Mouse (Mus musculus) embryonic facial prominence, embryonic 14.5 days (tissue): ENCODE measurements at regions not wholly inside any gene's neighbourhood (a gene's known extent, or its start where the extent isn't known, plus 50 kb on each side); places are given as distances from the start of the nearest gene placed in this dataset.

Experiments used
- ATAC-seq: fragments of 200-750 bp; cut with Nextera tagmentation; 2 replicates; pipeline ENCODE4 v1.8.0; 2017; ENCODE audit warnings: low read depth, moderate number of reproducible peaks, moderate TSS enrichment
- DNase-seq: peaks from one replicate; pipeline ENCODE4 v3.0.0-alpha.2; 2015; ENCODE audit warnings: low spot score
- H3K27ac ChIP-seq: fragments of 300-500 bp; sonication (generic); replicated peaks from 2 replicates; pipeline ENCODE4 v1.5.1; 2014; ENCODE audit warnings: low read depth, mild to moderate bottlenecking, low read length, moderate library complexity
- H3K27me3 ChIP-seq: fragments of 300-500 bp; sonication (generic); replicated peaks from 2 replicates; pipeline ENCODE4 v1.6.1; 2014; ENCODE audit warnings: low read length; ENCODE audit not compliant: control insufficient read depth, insufficient read depth
- H3K36me3 ChIP-seq: fragments of 300-500 bp; sonication (generic); 2 replicates; pipeline ENCODE4 v1.6.1; 2014; ENCODE audit warnings: low read length, mixed read lengths; ENCODE audit not compliant: control insufficient read depth, insufficient read depth
- H3K4me1 ChIP-seq: fragments of 300-500 bp; sonication (generic); 2 replicates; pipeline ENCODE4 v1.6.1; 2014; ENCODE audit warnings: antibody characterized with exemption, low read length; ENCODE audit not compliant: control insufficient read depth, insufficient read depth
- H3K4me2 ChIP-seq: fragments of 300-500 bp; sonication (generic); 2 replicates; pipeline ENCODE4 v1.6.1; 2014; ENCODE audit warnings: low read depth, mild to moderate bottlenecking, low read length, moderate library complexity, mixed read lengths
- H3K4me3 ChIP-seq: fragments of 300-500 bp; sonication (generic); 2 replicates; pipeline ENCODE4 v1.5.1; 2014; ENCODE audit warnings: low read depth, mild to moderate bottlenecking, low read length
- H3K9ac ChIP-seq: fragments of 300-500 bp; sonication (generic); 2 replicates; pipeline ENCODE4 v1.6.1; 2014; ENCODE audit warnings: low read depth, mild to moderate bottlenecking, low read length, moderate library complexity, mixed read lengths
- H3K9me3 ChIP-seq: fragments of 300-500 bp; sonication (generic); 2 replicates; pipeline ENCODE4 v1.6.1; 2016; ENCODE audit warnings: low read length; ENCODE audit not compliant: control insufficient read depth
- WGBS: fragments of 180-500 bp; shearing (Covaris S2); extraction: QIAGEN DNeasy Blood & Tissue Kit; methylation state at CpG from one replicate; pipeline ENCODE4 v1.1.7; 2014; 5-methylcytosine and 5-hydroxymethylcytosine counted together

DNA sequence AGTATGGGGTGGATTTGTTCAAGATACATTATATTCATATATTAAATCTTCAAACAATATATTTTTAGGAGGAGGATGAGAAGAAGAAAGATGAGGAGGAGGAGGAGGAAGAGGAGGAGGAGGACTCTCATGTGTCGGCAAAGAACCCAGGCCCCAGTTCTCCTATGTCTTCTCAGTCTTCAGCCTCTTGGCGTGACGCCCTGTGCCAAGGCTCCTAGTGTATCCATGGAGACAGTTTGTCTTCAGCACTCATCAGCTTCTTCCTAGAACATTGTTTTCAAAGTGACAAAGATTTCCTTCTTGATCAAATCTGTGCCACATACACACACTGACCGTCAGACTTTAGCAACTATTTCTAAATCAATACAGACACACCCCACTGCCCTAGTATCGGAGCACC is 156.4 kb upstream of the Tox3 start:
- Histone ChIP-seq H3K36me3 (no peaks in the 10 kb centered on the region), H3K4me3 (no peak overlapping the region), H3K4me2 (no peak overlapping the region), H3K27me3 (no peaks in the 10 kb centered on the region), H3K27ac (no peak overlapping the region), H3K4me1 (no peaks in the 10 kb centered on the region), H3K9ac (no peak overlapping the region), H3K9me3 (no peaks in the 10 kb centered on the region)
- 77% methylated on average over 5 of the region's 5 CpGs for WGBS
- ATAC-seq, result no peak
- no peak for DNase-seq

- no peaks in the 10 kb centered on the region for H3K4me1 ChIP-seq
- H3K4me2 ChIP-seq, result no peak overlapping the region
- WGBS, result 36% methylated on average over 2 of the region's 2 CpGs
- ATAC-seq (no peak), DNase-seq (no peak)
- no peak overlapping the region for H3K9ac ChIP-seq
- H3K4me3 ChIP-seq, result no peak overlapping the region
- no peaks in the 10 kb centered on the region for H3K9me3 ChIP-seq
- H3K27me3 ChIP-seq, result no peaks in the 10 kb centered on the region
- H3K36me3 ChIP-seq, result no peaks in the 10 kb centered on the region
- H3K27ac ChIP-seq, result no peak overlapping the region
Measured at GRCm38 (mm10) chr8:90503306-90503705, 155.2 kb upstream of the Tox3 start.

- DNase-seq (no peak), ATAC-seq (no peak)
- Histone ChIP-seq H3K4me3 (no peak overlapping the region), H3K4me2 (no peak overlapping the region), H3K4me1 (no peaks in the 10 kb centered on the region), H3K9ac (no peak overlapping the region), H3K27ac (no peak overlapping the region), H3K36me3 (no peaks in the 10 kb centered on the region), H3K9me3 (no peaks in the 10 kb centered on the region), H3K27me3 (no peaks in the 10 kb centered on the region)
- 65% methylated on average over 2 of the region's 2 CpGs for WGBS
Measured at GRCm38 (mm10) chr8:90502879-90503278, 154.7 kb upstream of the Tox3 start.

DNA sequence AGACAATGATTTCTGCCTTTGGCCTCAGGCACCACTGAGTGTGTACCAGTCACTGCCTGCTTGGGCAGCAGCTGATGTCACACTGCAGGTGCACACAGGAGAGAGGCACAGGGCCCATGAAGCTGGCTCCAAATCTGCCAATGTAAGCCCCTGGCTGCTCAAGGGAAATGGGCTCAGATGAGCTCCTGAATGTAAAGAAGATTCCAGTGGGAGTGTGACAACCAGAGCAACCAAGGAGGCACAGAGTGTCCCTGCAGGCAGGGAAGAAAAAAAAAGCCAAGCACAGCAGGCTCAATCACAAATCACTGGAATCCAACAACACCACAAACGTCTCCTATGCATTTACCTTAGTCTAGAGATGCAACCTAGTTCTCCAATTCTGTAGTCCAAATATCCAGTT is 151.2 kb upstream of the Tox3 start:
- ATAC-seq (no peak), DNase-seq (no peak)
- Histone ChIP-seq H3K36me3 (no peaks in the 10 kb centered on the region), H3K9me3 (no peaks in the 10 kb centered on the region), H3K4me3 (no peak overlapping the region), H3K4me2 (no peak overlapping the region), H3K27ac (no peak overlapping the region), H3K9ac (no peak overlapping the region), H3K4me1 (peaks cover 15% of the 10 kb centered on the region), H3K27me3 (no peaks in the 10 kb centered on the region)
- 50% methylated on average over 1 of the region's 1 CpGs for WGBS

GRCm38 (mm10) chr8:90496658-90497163 is 148.6 kb upstream of the Tox3 start:
- Histone ChIP-seq H3K9ac (peak overlapping the region; percentile 41; the same call in 1 of the 2 replicates), H3K36me3 (no peaks in the 10 kb centered on the region), H3K4me3 (peak overlapping the region; percentile 6; the same call in 1 of the 2 replicates), H3K4me1 (peaks cover 18% of the 10 kb centered on the region), H3K9me3 (no peaks in the 10 kb centered on the region), H3K27ac (no peak overlapping the region), H3K4me2 (peak overlapping the region; percentile 49), H3K27me3 (no peaks in the 10 kb centered on the region)
- peak; percentile 76 for DNase-seq
- WGBS, result 2% methylated on average over 13 of the region's 13 CpGs
- ATAC-seq, result peak; percentile 55

DNA sequence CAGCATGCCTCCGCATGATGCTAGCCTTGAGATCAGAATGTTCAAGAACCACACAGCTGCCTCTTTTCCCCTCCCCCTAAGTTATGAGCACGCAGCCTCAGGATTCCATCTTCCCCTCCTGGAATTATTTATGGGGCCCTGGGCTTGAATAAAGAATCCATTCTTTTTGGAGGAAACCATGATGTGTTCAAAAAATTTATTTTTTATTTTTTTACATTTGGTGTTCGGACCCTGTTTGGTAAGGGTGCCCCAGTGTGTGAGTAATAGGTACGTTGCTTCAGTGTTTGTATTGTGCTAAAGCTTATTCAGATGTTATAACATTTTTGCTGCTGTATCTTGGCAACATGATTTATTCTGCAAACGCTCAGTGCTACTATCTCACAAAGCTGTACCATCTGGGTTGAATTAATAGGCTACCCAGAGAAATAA is 147.8 kb upstream of the Tox3 start:
- H3K27ac ChIP-seq, result no peak overlapping the region
- peaks cover 18% of the 10 kb centered on the region for H3K4me1 ChIP-seq
- H3K27me3 ChIP-seq, result no peaks in the 10 kb centered on the region
- H3K36me3 ChIP-seq, result no peaks in the 10 kb centered on the region
- H3K9me3 ChIP-seq, result no peaks in the 10 kb centered on the region
- 27% methylated on average over 5 of the region's 5 CpGs for WGBS
- H3K4me2 ChIP-seq, result peak overlapping the region; percentile 49; the same call in 1 of the 2 replicates
- ATAC-seq, result 0 out of 2 replicates have a peak, but pooled peaks have one; percentile 37
- no peak overlapping the region for H3K9ac ChIP-seq
- H3K4me3 ChIP-seq, result no peak overlapping the region
- peak; percentile 64 for DNase-seq

DNA sequence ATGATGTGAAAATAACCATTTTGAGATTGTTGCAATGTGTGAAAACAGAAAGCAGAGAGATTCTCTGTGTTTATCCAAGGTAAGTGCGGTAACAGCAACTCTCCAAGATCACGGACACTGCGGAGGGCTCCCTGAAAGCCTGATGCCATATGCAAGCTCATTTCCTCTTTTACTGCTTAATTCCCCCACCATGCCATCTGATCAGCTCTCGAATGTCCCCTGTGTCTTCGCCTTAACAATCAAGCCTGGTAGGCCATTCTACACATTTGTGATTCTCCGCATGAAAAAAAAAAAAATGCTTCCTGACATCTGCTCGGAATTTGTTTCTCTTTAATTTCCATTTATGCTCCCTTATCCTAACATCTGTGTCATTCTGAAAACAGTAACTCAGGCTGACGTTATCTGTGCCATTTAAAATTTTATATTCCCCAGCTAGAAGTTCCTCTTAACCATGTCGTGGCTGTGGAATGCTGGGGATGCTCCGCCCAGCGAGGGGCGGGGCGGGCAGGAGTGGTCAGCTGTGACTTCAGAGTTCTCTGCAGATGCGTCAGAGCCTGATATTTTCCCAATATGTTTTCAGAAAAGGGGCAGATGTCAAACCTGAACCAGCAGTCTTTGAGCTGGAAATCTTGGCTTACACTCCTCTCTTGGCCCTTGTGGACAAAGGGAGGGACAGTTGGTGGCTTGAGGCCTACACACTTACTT is 144.5 kb upstream of the Tox3 start:
- Histone ChIP-seq H3K4me1 (peaks cover 18% of the 10 kb centered on the region), H3K4me3 (no peak overlapping the region), H3K9ac (no peak overlapping the region), H3K9me3 (no peaks in the 10 kb centered on the region), H3K36me3 (no peaks in the 10 kb centered on the region), H3K27me3 (no peaks in the 10 kb centered on the region), H3K4me2 (peak overlapping the region; percentile 11; the same call in 1 of the 2 replicates), H3K27ac (no peak overlapping the region)
- ATAC-seq (no peak), DNase-seq (no peak)
- WGBS, result 38% methylated on average over 14 of the region's 14 CpGs

DNA sequence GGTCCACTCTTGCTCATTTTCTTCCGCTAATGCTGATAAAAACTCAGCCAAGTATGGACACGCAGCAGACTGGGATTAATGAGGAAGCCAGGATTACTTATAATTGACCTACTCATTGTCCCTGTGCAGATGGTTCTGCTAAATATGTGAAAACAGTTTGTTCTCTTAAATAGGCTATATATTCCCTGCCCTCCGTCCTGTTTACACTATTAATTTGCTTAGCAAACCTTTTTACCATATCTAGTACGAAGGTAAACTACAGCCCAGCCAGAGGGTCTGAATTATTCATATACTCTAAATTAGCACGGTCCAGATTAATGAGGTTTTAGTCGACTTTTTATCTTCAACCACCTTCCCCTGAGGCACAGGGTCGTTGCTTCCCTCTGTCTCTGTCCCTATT is 143.5 kb upstream of the Tox3 start:
- DNase-seq (no peak), ATAC-seq (no peak)
- Histone ChIP-seq H3K4me3 (no peak overlapping the region), H3K27me3 (no peaks in the 10 kb centered on the region), H3K36me3 (no peaks in the 10 kb centered on the region), H3K9me3 (no peaks in the 10 kb centered on the region), H3K9ac (no peak overlapping the region), H3K4me1 (peaks cover 15% of the 10 kb centered on the region), H3K4me2 (no peak overlapping the region), H3K27ac (no peak overlapping the region)
- WGBS, result 61% methylated on average over 7 of the region's 7 CpGs
